Mouse (Mus musculus) bone marrow macrophage, adult 2 months (primary cell): ENCODE measurements around the gene Hgd. TPM values are rescaled to one million over a fixed set of nuclear protein-coding genes. Genes with fewer than 3 reads are reported as not detected.

Experiments
- H3K27ac ChIP-seq: 2 replicates; pipeline ENCODE4 v1.5.1; 2012; ENCODE audit warnings: low read depth, low read length; ENCODE audit not compliant: insufficient read depth
- H3K4me1 ChIP-seq: 2 replicates; pipeline ENCODE4 v1.6.1; 2012; ENCODE audit warnings: low read length; ENCODE audit not compliant: control insufficient read depth, insufficient read depth
- H3K4me3 ChIP-seq: 2 replicates; pipeline ENCODE4 v1.5.1; 2012; ENCODE audit warnings: mild to moderate bottlenecking, low read length, moderate library complexity; ENCODE audit not compliant: insufficient read depth
- CTCF ChIP-seq: IDR thresholded peaks from 2 replicates; pipeline ENCODE4 v1.5.1; 2012; ENCODE audit warnings: low read depth, mild to moderate bottlenecking, low read length, moderate library complexity
- POLR2A ChIP-seq: IDR thresholded peaks from 2 replicates; pipeline ENCODE4 v1.6.1; 2012; ENCODE audit warnings: mild to moderate bottlenecking, low read depth, low read length, borderline replicate concordance
- polyA plus RNA-seq: library from polyadenylated mRNA; stranded (reverse); fragments of >200 nt; gene quantifications from 2 replicates; pipeline ENCODE4 v1.2.4, GENCODE M21; 2012; ENCODE audit not compliant: missing spikeins, insufficient read depth, insufficient read length

Hgd gene
- polyA plus RNA-seq, 1 experiment = not detected

- H3K27ac ChIP-seq = no peak overlapping the region
- H3K4me1 ChIP-seq = peaks cover 3% of the 10 kb centered on the region
- TF ChIP-seq POLR2A = no peak
- no peak for TF ChIP-seq CTCF
- no peak overlapping the region for H3K4me3 ChIP-seq
Observed at GRCm38 (mm10) chr16:37645799-37646198, 65.8 kb downstream of the Hgd start.

- Histone ChIP-seq H3K4me1 (peaks cover 11% of the 10 kb centered on the region), H3K27ac (no peak overlapping the region)
- no peak for TF ChIP-seq POLR2A
- no peak for TF ChIP-seq CTCF
Observed at GRCm38 (mm10) chr16:37647067-37647466, 67.1 kb downstream of the Hgd start.

GRCm38 (mm10) chr16:37647936-37648335, 68.0 kb downstream of the Hgd start:
- TF ChIP-seq CTCF (no peak), POLR2A (no peak)
- no peak overlapping the region for H3K4me3 ChIP-seq
- H3K4me1 ChIP-seq = peaks cover 16% of the 10 kb centered on the region
- H3K27ac ChIP-seq = no peak overlapping the region

More at GRCm38 (mm10) chr16:37647067-37647466, 67.1 kb downstream of the Hgd start:
- no peak overlapping the region for H3K4me3 ChIP-seq

- Histone ChIP-seq H3K27ac (no peak overlapping the region), H3K4me3 (no peak overlapping the region), H3K4me1 (peaks cover 16% of the 10 kb centered on the region)
- TF ChIP-seq CTCF (no peak), POLR2A (no peak)
Observed at GRCm38 (mm10) chr16:37649068-37649467, 69.1 kb downstream of the Hgd start.

- Histone ChIP-seq H3K4me3 (no peak overlapping the region), H3K27ac (no peak overlapping the region), H3K4me1 (peaks cover 21% of the 10 kb centered on the region)
- TF ChIP-seq POLR2A (no peak), CTCF (no peak)
Observed at GRCm38 (mm10) chr16:37651467-37651866, 71.5 kb downstream of the Hgd start.

GRCm38 (mm10) chr16:37652654-37653053, 72.7 kb downstream of the Hgd start:
- TF ChIP-seq POLR2A = no peak
- no peak overlapping the region for H3K27ac ChIP-seq
- H3K4me3 ChIP-seq = no peak overlapping the region
- peaks cover 21% of the 10 kb centered on the region for H3K4me1 ChIP-seq

- no peak overlapping the region for H3K27ac ChIP-seq
- TF ChIP-seq CTCF (no peak), POLR2A (no peak)
- H3K4me3 ChIP-seq = peak overlapping the region; percentile 46
- H3K4me1 ChIP-seq = peaks cover 18% of the 10 kb centered on the region
Observed at GRCm38 (mm10) chr16:37653058-37653457, 73.1 kb downstream of the Hgd start.

GRCm38 (mm10) chr16:37653731-37654657, 74.0 kb downstream of the Hgd start, which contains the start of gene Ndufb4:
Gene Ndufb4, minus strand, starts transcription at chr16:37654453.
- Histone ChIP-seq H3K27ac (peak within 1 kb of the TSS; percentile 83), H3K4me3 (peak within 1 kb of the TSS; percentile 97), H3K4me1 (peaks cover 18% of the 10 kb centered on the region)
- TF ChIP-seq CTCF (no peak), POLR2A (no peak)

GRCm38 (mm10) chr16:37654831-37655455, 75.0 kb downstream of the Hgd start:
- H3K4me1 ChIP-seq = peaks cover 18% of the 10 kb centered on the region
- H3K4me3 ChIP-seq = peak overlapping the region; percentile 34; the same call in 1 of the 2 replicates
- H3K27ac ChIP-seq = peak overlapping the region; percentile 83
- TF ChIP-seq POLR2A (no peak), CTCF (no peak)
